Mouse (Mus musculus) B cell, adult 67 days (primary cell): ENCODE results near the gene Psmb5. TPM values are rescaled to one million over a fixed set of nuclear protein-coding genes. Genes with fewer than 3 reads are reported as not detected.

Experiments
- total RNA-seq, 2 experiments: library from RNA; stranded (reverse); gene quantifications; 4 replicates each; pipeline ENCODE4 v1.2.4; 2023

The Psmb5 gene
- 10 to 100 TPM; 54.5 to 60.9 TPM for total RNA-seq

GRCm38 (mm10) chr14:54617897-54618365 lies at the start of gene Psmb5:
Gene Psmb5 (minus strand): TSS chr14:54618022.

DNA sequence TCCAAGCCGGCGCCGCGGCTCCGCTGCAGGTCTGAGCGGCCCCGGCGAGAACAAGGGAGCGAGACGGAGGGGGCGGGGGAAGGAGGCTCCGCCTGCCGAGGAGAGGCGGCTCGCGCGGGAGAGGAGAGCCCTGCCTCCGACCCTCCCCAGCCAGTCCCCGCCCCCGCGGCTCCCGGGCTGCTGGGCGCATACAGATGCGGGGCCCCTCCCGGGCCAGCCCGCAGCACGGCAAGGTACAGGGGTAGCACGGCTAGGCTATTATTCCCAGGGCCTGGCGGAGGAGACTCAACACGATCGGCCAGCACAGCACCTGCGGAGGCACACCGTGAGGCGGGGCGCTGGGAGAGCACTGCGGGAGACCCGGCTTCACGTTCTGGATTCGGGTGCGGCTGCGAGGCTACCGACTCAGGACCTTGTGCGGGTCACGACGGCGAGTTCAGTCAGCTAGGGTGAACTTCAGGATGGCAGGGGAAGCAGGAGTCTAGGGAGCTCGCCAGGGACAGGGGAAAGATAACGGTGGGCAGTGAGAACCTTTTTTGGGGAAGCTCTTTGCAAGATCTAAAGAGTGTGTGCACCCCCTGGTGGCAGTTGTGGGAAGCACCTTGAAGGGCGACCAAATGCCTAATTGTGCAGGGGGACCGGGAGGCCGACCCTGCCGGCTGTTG lies 23.6 kb upstream of the Psmb5 start, which contains the start of gene Cdh24:
TSS of gene Cdh24 (minus strand) at position 60 of the 665 bp plus-strand sequence.

GRCm38 (mm10) chr14:54640946-54641304 lies 23.1 kb upstream of the Psmb5 start, which contains the start of gene Gm17606:
Gene Gm17606 (plus strand): TSS chr14:54640952.

GRCm38 (mm10) chr14:54621133-54621532 lies 3.3 kb upstream of the Psmb5 start, which contains the start of gene Psmb11:
Gene Psmb11 (plus strand): TSS chr14:54621433.

GRCm38 (mm10) chr14:54605752-54606321 lies 12.0 kb downstream of the Psmb5 start, which contains the start of gene 4931414P19Rik:
Gene 4931414P19Rik (minus strand): TSS chr14:54605993.

GRCm38 (mm10) chr14:54577089-54577982 lies 40.5 kb downstream of the Psmb5 start, which contains the start of gene Ajuba:
Gene Ajuba (minus strand): TSS chr14:54577558.

Other genes starting within 250 kb of the Psmb5 start
- 1 to 10 TPM; 5.7 to 7.1 TPM for gene Slc7a7, start 200.2 kb downstream of the Psmb5 start, total RNA-seq
- gene Mrpl52, start 191.1 kb downstream of the Psmb5 start, total RNA-seq: 100 to 1,000 TPM in 1 of 2 experiments, 10 to 100 TPM in 1; 82.4 to 121 TPM
- under 1 TPM in 1 of 2 experiments, not detected in 1; 0.90 TPM for gene Mmp14, start 186.4 kb downstream of the Psmb5 start, total RNA-seq
- gene Lrp10, start 153.9 kb downstream of the Psmb5 start, total RNA-seq: 100 to 1,000 TPM; 186 to 221 TPM
- gene Rem2, start 141.9 kb downstream of the Psmb5 start, total RNA-seq: 1 to 10 TPM; 1.5 TPM
- gene Prmt5, start 100.5 kb downstream of the Psmb5 start, total RNA-seq: 10 to 100 TPM; 35.7 to 39.8 TPM
- gene Haus4, start 63.4 kb downstream of the Psmb5 start, total RNA-seq: 10 to 100 TPM; 11.6 to 13.0 TPM
- gene Ajuba, start 40.5 kb downstream of the Psmb5 start, total RNA-seq: not detected
- gene 4931414P19Rik, start 12.0 kb downstream of the Psmb5 start, total RNA-seq: 1 to 10 TPM; 6.0 to 7.2 TPM
- gene Psmb11, start 3.4 kb upstream of the Psmb5 start, total RNA-seq: not detected
- not detected for gene Gm17606, start 22.9 kb upstream of the Psmb5 start, total RNA-seq
- gene Cdh24, start 23.3 kb upstream of the Psmb5 start, total RNA-seq: 1 to 10 TPM; 4.2 to 4.5 TPM
- gene 1700123O20Rik, start 68.2 kb upstream of the Psmb5 start, total RNA-seq: 10 to 100 TPM; 32.3 to 45.7 TPM
- 100 to 1,000 TPM; 544 to 550 TPM for gene Acin1, start 68.9 kb upstream of the Psmb5 start, total RNA-seq
- not detected for gene Gm29776, start 80.8 kb upstream of the Psmb5 start, total RNA-seq
- gene Cebpe, start 94.2 kb upstream of the Psmb5 start, total RNA-seq: not detected
- under 1 TPM; 0.12 to 0.35 TPM for gene Slc7a8, start 163.9 kb upstream of the Psmb5 start, total RNA-seq
- not detected for gene Rnf212b, start 196.1 kb upstream of the Psmb5 start, total RNA-seq